Mouse (Mus musculus): Measurements from ENCODE around the gene Mapk8. TPM values are rescaled to one million over a fixed set of nuclear protein-coding genes. Genes with fewer than 3 reads are reported as not detected.

Mapk8 gene
- total RNA-seq (2021): 100 to 1,000 TPM; 101 to 110 TPM
- long read RNA-seq, experiment 1, partial matches to known transcripts: 0 of 10 reads
- long read RNA-seq, experiment 1, other reads (novel, unspliced or antisense): 10 of 10 reads
- long read RNA-seq, experiment 2: 0 reads

DNA sequence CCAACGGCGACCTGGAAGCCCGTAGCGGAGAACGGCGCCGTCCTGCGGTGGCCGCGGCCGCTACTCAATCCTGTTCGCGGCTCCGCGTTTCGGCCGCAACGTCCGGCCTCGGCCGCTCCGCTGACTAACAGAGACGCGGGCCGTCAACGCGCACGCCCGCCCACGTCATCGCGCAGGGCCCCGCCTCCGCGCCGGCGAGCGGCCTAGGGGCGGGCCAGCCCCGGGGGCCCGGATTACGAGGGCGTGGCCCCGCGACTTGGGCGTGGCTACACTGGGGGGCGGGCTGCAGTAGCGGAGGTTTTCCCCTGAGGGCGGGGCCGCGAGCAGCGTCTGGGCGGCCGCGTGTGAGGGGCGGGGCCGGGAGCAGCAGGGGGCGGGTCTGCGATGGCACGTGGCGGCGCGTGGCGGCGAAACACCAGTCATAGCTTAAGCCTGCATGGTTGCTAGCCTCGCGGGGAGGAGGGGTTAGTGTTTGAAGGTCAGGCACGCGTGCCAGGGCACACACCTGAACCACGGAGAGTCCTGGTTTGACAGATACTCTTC is at the start of gene Mapk8:
Gene Mapk8 (minus strand): TSS at position 132 of the 543 bp plus-strand sequence.
- TF ChIP-seq CTCF (IDR thresholded peaks at IDR 0.05): peak; percentile 15
- Histone ChIP-seq H3K27ac (peak within 1 kb of the TSS; percentile 92), H3K4me3 (peak within 1 kb of the TSS; percentile 76)
- intact Hi-C loops (cut with DNase I): loop anchor here (2.0 to 5.0 kb wide), 3 partner anchors 84 to 132 kb away; no protein-coding TSS in a partner anchor
- DNase-seq (ENCODE audit: extremely low spot score in 1 of 2, low spot score in 2 of 2): peak; percentile 97 to 98

DNA sequence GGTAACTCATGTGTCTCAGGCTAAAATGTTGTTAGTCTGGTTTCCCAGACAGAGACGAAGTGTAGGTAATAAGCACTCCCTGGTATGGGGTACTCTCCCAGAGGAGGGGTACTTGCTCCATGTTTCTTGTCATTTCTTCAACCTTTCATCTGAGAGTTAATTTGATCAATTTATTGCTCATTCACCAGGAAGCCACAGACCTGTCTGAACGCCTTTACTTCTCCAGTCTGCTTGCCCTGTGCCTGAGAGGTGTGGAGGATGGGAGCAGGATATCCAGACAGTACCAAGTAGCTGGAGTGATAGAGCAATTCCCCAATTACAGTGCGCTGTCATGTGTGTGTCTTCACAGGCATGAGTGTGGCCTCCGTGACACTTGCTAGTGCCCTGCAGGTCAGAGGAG is 48.3 kb upstream of the Mapk8 start:
- no peak for TF ChIP-seq CTCF (IDR thresholded peaks at IDR 0.05)
- Histone ChIP-seq H3K4me3 (no peak overlapping the region), H3K27ac (no peak overlapping the region)
- intact Hi-C loops (cut with DNase I): no loop called here
- DNase-seq (ENCODE audit: extremely low spot score in 1 of 2, low spot score in 2 of 2): no peak

DNA sequence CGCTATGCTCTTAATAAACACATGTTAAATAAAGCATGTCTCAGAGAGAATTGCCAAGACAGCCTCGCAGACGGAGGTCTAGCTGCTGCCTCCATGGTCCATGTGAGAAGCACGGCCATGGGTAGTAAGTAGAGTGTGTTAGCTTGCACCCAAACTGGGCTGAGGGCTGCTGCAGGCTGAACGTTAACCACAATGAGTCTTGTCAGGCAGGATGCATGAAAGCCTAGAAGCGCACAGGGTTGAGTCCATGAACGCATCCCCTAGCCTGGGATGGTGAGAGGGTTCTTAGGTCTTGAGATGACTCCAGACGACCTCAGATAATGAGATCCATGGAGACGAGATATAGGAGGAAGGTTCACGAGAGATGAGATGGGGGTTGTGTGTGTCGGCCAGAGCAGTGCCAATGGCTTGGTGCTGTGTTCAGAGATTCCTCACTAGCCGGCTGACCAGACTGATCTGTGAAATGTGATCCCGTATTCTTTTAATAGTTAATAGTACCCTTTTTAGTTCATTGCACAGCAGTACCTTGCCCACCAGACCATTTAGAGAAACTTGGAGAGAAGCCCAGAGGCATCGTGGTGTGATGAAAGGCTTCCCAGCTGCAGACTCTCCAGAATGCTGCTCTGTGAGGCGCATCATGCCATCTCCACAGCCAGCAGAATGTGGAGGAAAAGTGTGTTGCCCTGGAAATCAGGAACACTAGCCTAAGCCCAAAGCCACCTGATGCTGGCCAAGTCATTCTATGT is 41.0 kb upstream of the Mapk8 start:
- no peak for TF ChIP-seq CTCF (IDR thresholded peaks at IDR 0.05)
- Histone ChIP-seq H3K4me3 (no peak overlapping the region), H3K27ac (no peak overlapping the region)
- no peak for DNase-seq (ENCODE audit: extremely low spot score in 1 of 2, low spot score in 2 of 2)
- intact Hi-C loops (cut with DNase I): no loop called here

DNA sequence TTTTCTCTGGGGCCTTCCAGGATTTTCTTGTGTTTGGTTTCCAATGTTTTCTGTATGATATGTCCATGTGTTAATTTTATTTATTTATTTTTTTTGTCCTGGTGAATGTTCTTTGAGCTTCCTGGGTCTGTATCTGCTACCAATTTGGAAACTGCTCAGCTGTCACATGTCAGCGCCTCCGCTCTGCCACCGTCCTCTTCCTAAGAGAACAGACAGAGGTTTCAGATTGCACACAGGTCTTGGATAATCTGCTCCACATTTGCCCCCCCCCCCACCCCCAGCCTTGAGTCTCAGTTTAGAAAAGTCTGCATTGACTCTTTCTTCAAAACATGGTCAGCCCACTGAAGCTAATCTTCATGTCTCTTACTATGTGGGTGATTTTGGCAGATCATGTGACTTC is 35.0 kb upstream of the Mapk8 start:
- intact Hi-C loops (cut with DNase I): no loop called here
- no peak overlapping the region for H3K4me3 ChIP-seq
- H3K27ac ChIP-seq: no peak overlapping the region
- no peak for TF ChIP-seq CTCF (IDR thresholded peaks at IDR 0.05)
- no peak for DNase-seq (ENCODE audit: extremely low spot score in 1 of 2, low spot score in 2 of 2)

DNA sequence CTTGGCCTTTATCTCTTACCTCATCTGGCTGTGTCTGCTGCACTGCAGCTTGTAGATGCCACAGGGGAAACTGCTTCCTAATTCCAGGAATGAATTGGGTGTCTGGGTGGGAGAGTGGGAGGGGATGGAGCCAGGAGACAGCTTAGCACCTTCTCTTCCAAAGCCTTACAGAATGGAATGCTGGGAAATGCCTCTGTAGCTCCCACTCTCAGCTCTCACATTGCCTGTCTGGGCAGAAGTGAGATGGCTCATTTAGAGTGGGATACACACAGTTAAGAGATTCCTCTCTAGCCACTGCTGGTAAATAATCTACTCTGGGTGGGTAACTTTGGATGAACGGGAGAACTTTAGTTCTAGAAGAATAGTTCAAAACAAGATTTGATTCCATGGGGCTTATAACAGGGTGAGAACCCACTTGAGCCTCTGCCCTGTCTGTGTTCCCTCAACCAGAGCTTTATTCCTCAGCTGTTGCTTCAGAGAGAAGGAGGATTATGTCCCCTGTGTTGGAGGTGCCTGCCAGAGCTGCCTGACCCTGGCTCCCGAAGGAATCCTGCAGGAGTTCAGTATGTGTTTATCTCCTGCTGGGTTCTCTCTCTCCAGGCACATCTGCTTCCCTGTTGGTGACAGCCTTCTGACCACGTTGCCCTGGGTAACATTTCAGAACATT is 29.3 kb upstream of the Mapk8 start:
- no peak for TF ChIP-seq CTCF (IDR thresholded peaks at IDR 0.05)
- intact Hi-C loops (cut with DNase I): no loop called here
- DNase-seq (ENCODE audit: extremely low spot score in 1 of 2, low spot score in 2 of 2): no peak
- Histone ChIP-seq H3K4me3 (no peak overlapping the region), H3K27ac (no peak overlapping the region)

DNA sequence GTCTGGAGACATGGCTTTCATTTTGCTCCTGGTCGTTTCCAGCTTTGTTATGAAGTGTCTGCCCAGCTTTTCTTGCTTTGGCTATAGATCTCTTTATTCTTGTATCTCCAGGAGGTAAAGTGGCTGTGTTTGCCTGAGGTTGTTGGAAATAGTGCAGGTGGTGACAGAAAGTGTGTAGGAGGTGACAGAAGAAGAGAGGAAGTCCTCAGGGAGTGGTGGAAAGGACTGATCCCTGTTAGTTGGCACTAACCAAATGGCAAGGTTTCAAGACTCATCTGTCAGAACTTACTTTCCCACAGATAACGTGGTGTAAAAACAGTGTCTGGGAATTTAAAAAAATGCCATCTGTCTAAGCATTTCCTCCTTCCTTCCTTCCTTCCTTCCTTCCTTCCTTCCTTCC is 27.5 kb upstream of the Mapk8 start:
- intact Hi-C loops (cut with DNase I): loop anchor here (2.0 to 5.0 kb wide), 2 partner anchors 46 to 58 kb away; no protein-coding TSS in a partner anchor
- H3K4me3 ChIP-seq: no peak overlapping the region
- TF ChIP-seq CTCF (IDR thresholded peaks at IDR 0.05): no peak
- H3K27ac ChIP-seq: no peak overlapping the region
- DNase-seq (ENCODE audit: extremely low spot score in 1 of 2, low spot score in 2 of 2): no peak

DNA sequence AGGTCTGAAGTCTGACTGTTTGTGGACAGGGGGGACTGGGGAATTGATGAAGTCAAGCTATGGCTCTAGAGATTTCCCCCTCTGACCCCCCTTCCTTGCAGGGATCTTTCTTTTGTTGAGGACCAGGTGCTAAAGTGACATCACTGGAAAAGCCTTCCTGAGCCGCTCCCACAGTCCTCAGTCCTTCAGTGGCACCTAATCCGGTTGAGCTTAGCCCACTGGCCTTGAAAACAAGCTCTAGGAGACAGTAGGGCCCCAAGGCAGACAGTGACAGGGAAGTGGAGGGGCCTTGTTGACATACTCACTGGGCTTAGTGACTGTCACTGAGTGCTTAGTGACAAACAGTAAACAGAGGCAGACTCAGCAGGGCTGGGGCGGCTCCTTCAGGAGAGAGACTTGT is 24.4 kb upstream of the Mapk8 start, which contains the start of gene Frmpd2:
Gene Frmpd2 (plus strand): TSS at position 366 of the 400 bp plus-strand sequence.
- no peak within 1 kb of the TSS for H3K4me3 ChIP-seq
- TF ChIP-seq CTCF (IDR thresholded peaks at IDR 0.05): no peak
- no peak for DNase-seq (ENCODE audit: extremely low spot score in 1 of 2, low spot score in 2 of 2)
- intact Hi-C loops (cut with DNase I): loop anchor here (5.0 kb wide), 1 partner anchor 61 kb away; no protein-coding TSS in a partner anchor
- H3K27ac ChIP-seq: no peak within 1 kb of the TSS

DNA sequence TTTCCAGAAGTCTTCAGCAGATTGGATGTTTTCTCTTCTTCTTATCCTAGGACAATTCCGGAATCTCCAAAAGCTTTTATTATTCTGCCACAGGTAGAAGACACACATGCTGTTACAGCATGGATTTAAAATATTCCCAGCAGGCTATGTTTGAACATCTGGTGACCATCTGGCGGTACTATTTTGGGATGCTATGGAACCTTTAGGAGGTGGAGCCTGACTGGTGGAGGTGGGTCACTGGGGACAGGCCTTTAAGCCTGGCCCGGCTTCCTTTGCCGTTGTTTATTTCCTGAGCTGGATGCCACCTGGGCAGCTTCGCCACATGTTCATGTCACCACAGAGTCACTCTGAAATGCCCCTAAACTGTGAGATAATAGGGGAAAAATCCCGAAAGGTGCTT is 20.8 kb upstream of the Mapk8 start:
- no peak for TF ChIP-seq CTCF (IDR thresholded peaks at IDR 0.05)
- intact Hi-C loops (cut with DNase I): no loop called here
- H3K27ac ChIP-seq: no peak overlapping the region
- DNase-seq (ENCODE audit: extremely low spot score in 1 of 2, low spot score in 2 of 2): no peak
- H3K4me3 ChIP-seq: no peak overlapping the region

DNA sequence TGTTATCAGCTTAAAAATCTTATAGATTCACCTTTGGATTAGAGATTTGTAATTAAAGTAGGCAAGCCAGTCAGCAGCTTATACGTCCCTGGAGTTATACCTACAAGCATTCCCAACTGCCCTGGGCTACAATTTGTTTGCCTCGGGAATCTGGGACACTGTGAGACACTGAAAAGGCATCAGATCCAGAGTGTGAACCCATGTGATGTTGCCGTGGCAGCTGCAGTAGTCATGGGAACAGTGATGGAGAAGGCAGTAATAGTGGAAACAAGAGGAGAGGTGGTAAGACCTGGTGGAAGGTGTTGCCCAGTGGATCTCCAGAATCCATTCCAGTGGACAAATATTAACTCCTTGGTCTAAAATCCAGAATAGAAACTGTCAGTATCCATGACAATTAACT is 16.7 kb upstream of the Mapk8 start:
- TF ChIP-seq CTCF (IDR thresholded peaks at IDR 0.05): no peak
- no peak for DNase-seq (ENCODE audit: extremely low spot score in 1 of 2, low spot score in 2 of 2)
- intact Hi-C loops (cut with DNase I): no loop called here

DNA sequence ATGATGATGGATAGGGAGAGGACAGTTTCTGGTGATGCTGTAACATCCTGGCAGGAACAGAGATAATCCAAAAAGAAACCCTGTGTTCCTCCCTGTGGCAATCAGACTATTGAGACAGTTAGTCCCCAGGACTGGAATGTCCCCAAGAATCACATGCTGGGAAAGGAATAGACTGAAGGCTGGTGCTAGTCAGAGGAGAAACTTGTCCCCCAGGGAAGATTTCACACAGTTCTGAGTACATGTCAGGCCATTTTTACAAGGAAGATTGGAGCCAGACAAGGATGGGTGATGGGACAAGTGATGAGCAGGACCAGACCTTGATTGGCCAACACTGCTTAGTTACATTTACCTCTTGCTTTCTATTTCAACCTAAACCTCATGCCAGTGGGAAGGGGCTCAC is 3.4 kb upstream of the Mapk8 start:
- no peak for DNase-seq (ENCODE audit: extremely low spot score in 1 of 2, low spot score in 2 of 2)
- no peak overlapping the region for H3K27ac ChIP-seq
- H3K4me3 ChIP-seq: no peak overlapping the region
- no peak for TF ChIP-seq CTCF (IDR thresholded peaks at IDR 0.05)
- intact Hi-C loops (cut with DNase I): no loop called here

More for the DNA sequence above, 16.7 kb upstream of the Mapk8 start:
- Histone ChIP-seq H3K4me3 (no peak overlapping the region), H3K27ac (no peak overlapping the region)

DNA sequence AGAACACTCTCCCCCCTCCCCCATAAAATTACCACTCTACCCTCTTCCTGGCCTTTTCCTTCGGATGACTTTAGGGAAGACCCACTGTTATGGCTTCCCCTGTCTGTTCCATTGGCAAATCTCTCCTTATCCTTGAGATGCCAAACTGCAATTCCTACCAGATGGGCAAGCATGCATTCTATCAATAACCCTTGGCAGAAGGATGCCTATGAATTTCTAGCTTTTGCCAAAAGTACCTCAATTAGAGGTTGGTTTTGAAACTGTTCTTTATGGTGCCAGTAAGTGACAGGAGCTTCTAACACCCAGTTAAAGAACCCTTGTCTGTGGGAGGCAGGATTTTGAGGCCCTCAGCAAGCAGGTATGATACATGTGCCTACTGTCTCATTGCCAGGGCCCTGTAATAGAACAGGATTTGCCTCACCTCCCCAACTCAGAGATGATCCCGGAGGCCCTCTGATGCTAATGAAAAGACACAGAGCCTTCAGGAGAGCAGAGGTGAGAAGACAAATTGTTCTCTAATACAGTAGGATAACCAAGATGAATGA is 2.4 kb upstream of the Mapk8 start:
- H3K4me3 ChIP-seq: no peak overlapping the region
- H3K27ac ChIP-seq: no peak overlapping the region
- no peak for TF ChIP-seq CTCF (IDR thresholded peaks at IDR 0.05)
- intact Hi-C loops (cut with DNase I): loop anchor here (5.0 kb wide), 1 partner anchor 132 kb away; no protein-coding TSS in a partner anchor
- no peak for DNase-seq (ENCODE audit: extremely low spot score in 1 of 2, low spot score in 2 of 2)

DNA sequence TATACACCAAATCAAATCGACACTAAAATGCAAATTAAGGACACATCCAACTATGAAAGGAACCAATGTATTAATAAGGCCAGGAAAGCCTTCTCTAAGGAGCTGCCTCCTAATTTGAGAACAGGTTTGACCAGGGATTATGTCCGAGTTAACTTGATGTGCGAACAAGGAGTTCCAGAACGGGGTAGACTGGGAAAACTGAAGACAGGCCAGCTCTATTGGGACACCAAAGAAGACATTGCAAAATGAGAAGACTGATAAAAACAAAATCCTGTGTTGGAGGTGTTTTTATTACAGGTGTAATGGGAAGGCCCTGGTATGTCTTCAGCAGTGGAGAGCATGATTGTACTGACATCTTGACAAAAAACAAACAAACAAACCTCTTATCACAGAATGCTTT is 1.3 kb upstream of the Mapk8 start:
- no peak for DNase-seq (ENCODE audit: extremely low spot score in 1 of 2, low spot score in 2 of 2)
- no peak overlapping the region for H3K4me3 ChIP-seq
- H3K27ac ChIP-seq: no peak overlapping the region
- intact Hi-C loops (cut with DNase I): loop anchor here (5.0 kb wide), 1 partner anchor 131 kb away; no protein-coding TSS in a partner anchor
- TF ChIP-seq CTCF (IDR thresholded peaks at IDR 0.05): no peak

All from left cerebral cortex, adult 2 months (tissue).